Mouse (Mus musculus) embryonic fibroblast, embryonic 13.5 days (primary cell): ENCODE measurements around the gene Avpi1.

ENCODE experiments used
- CTCF ChIP-seq: IDR thresholded peaks from 2 replicates; pipeline ENCODE4 v1.5.1; 2011; ENCODE audit warnings: mild to moderate bottlenecking, control low read depth, low read length, moderate library complexity, borderline replicate concordance; ENCODE audit not compliant: insufficient read depth
- POLR2A ChIP-seq: IDR thresholded peaks from 2 replicates; pipeline ENCODE4 v1.6.1; 2011; ENCODE audit warnings: low read depth, mild to moderate bottlenecking, control low read depth, low read length, moderate library complexity

DNA sequence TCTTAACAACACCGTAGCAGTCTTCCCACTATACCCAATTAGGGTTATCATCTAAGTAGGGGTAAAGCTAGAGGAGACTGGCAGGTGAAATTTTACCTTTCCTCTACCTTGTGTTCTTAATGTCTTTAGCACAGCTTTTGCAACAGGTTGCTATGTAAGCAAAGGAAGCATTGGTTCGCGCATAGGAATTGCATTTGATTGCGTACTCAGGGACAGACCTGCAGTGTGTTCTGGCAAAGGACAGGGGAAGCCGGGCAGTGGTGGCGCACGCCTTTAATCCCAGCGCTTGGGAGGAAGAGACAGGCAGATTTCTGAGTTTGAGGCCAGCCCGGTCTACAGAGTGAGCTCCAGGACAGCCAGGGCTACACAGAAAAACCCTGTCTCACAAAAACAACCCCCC lies 10.7 kb downstream of the Avpi1 start:
- TF ChIP-seq POLR2A (no peak), CTCF (no peak)
